Mouse (Mus musculus): ENCODE results near the gene Nradd. TPM values are rescaled to one million over a fixed set of nuclear protein-coding genes. Genes with fewer than 3 reads are reported as not detected.

Gene Nradd
- polyA plus RNA-seq, 1 experiment from 2014 or later, result 69.3 TPM

GRCm38 (mm10) chr9:110620685-110621084, 3.6 kb downstream of the Nradd start:
- DNase-seq (ENCODE audit: low read depth, low spot score) (no peak), ATAC-seq (no peak)
- in situ Hi-C loops (cut with MboI; ENCODE audit: low pct_unique_long_range_greater_than_20kb), result loop anchor here (10.0 kb wide), 1 partner anchor 186 kb away; no protein-coding TSS in a partner anchor
- no peaks in the 10 kb centered on the region for H3K27me3 ChIP-seq
- TF ChIP-seq CTCF (IDR thresholded peaks at IDR 0.05), result no peak
- ChIA-PET POLR2A (interaction anchor here (1.1 kb wide), 1 partner anchor 44 kb away, joined by 3 read pairs; no protein-coding TSS in a partner anchor), CTCF (no interaction called here)

- DNase-seq (ENCODE audit: low read depth, low spot score), result no peak
These were observed 4.1 kb downstream of the Nradd start for GRCm38 (mm10) chr9:110620180-110620579.

GRCm38 (mm10) chr9:110617081-110617480, 7.2 kb downstream of the Nradd start:
- ChIA-PET CTCF (no interaction called here), POLR2A (interaction anchor here (0.8 kb wide), 1 partner anchor 10 kb away, joined by 3 read pairs; no protein-coding TSS in a partner anchor)
- DNase-seq (ENCODE audit: low read depth, low spot score) (no peak), ATAC-seq (no peak)
- no peak for TF ChIP-seq CTCF (IDR thresholded peaks at IDR 0.05)
- no peaks in the 10 kb centered on the region for H3K27me3 ChIP-seq
- in situ Hi-C loops (cut with MboI; ENCODE audit: low pct_unique_long_range_greater_than_20kb), result no loop called here

More at GRCm38 (mm10) chr9:110620180-110620579, 4.1 kb downstream of the Nradd start:
- POLR2A ChIA-PET, result interaction anchor here (1.1 kb wide), 1 partner anchor 43 kb away, joined by 3 read pairs; no protein-coding TSS in a partner anchor
- CTCF ChIA-PET, result no interaction called here
- TF ChIP-seq CTCF (IDR thresholded peaks at IDR 0.05), result no peak
- in situ Hi-C loops (cut with MboI; ENCODE audit: low pct_unique_long_range_greater_than_20kb), result loop anchor here (10.0 kb wide), 1 partner anchor 185 kb away; no protein-coding TSS in a partner anchor
- ATAC-seq, result no peak
- H3K27me3 ChIP-seq, result no peaks in the 10 kb centered on the region

GRCm38 (mm10) chr9:110611471-110611870, 12.8 kb downstream of the Nradd start:
- DNase-seq (ENCODE audit: low read depth, low spot score) (no peak), ATAC-seq (no peak)
- CTCF ChIA-PET, result no interaction called here

GRCm38 (mm10) chr9:110583521-110583920, 40.7 kb downstream of the Nradd start:
- no peak for DNase-seq (ENCODE audit: low read depth, low spot score)
- in situ Hi-C loops (cut with MboI; ENCODE audit: low pct_unique_long_range_greater_than_20kb), result no loop called here
- ATAC-seq, result no peak
- POLR2A ChIA-PET, result no interaction called here
- CTCF ChIA-PET, result interaction anchor here (0.8 to 1.6 kb wide), 4 partner anchors 9 to 28 kb away, joined by 3 read pairs; no protein-coding TSS in a partner anchor
- TF ChIP-seq CTCF (IDR thresholded peaks at IDR 0.05), result no peak
- no peaks in the 10 kb centered on the region for H3K27me3 ChIP-seq

More at GRCm38 (mm10) chr9:110611471-110611870, 12.8 kb downstream of the Nradd start:
- POLR2A ChIA-PET, result interaction anchor here (0.7 to 0.9 kb wide), 2 partner anchors 242 to 266 kb away, joined by 4 to 6 read pairs; no protein-coding TSS in a partner anchor
- H3K27me3 ChIP-seq, result no peaks in the 10 kb centered on the region
- no peak for TF ChIP-seq CTCF (IDR thresholded peaks at IDR 0.05)
- in situ Hi-C loops (cut with MboI; ENCODE audit: low pct_unique_long_range_greater_than_20kb), result no loop called here

- CTCF ChIA-PET, result interaction anchor here (1.0 kb wide), 1 partner anchor 10 kb away, joined by 3 read pairs; no protein-coding TSS in a partner anchor
- POLR2A ChIA-PET, result no interaction called here
- DNase-seq (ENCODE audit: low read depth, low spot score) (no peak), ATAC-seq (no peak)
- no peak for TF ChIP-seq CTCF (IDR thresholded peaks at IDR 0.05)
- H3K27me3 ChIP-seq, result no peaks in the 10 kb centered on the region
- in situ Hi-C loops (cut with MboI; ENCODE audit: low pct_unique_long_range_greater_than_20kb), result no loop called here
These were observed 42.1 kb downstream of the Nradd start for GRCm38 (mm10) chr9:110582161-110582560.

Other genes starting within 250 kb of the Nradd start
- 107 TPM for gene Ptpn23, start 216.2 kb downstream of the Nradd start, polyA plus RNA-seq (2021)
- not detected for gene Ngp, start 204.7 kb downstream of the Nradd start, polyA plus RNA-seq (2021)
- gene Klhl18, start 147.8 kb downstream of the Nradd start, polyA plus RNA-seq (2021), result 11.6 TPM
- 6.6 TPM for gene Kif9, start 147.5 kb downstream of the Nradd start, polyA plus RNA-seq (2021)
- gene Setd2, start 91.9 kb downstream of the Nradd start, polyA plus RNA-seq (2021), result 75.1 TPM
- gene Nbeal2, start 29.7 kb upstream of the Nradd start, polyA plus RNA-seq (2021), result 20.0 TPM
- 88.1 TPM for gene Ccdc12, start 32.1 kb upstream of the Nradd start, polyA plus RNA-seq (2021)
- 0.19 TPM for gene Myl3, start 117.4 kb upstream of the Nradd start, polyA plus RNA-seq (2021)
- 9.9 TPM for gene Pth1r, start 122.7 kb upstream of the Nradd start, polyA plus RNA-seq (2021)
- gene Prss42, start 173.7 kb upstream of the Nradd start, polyA plus RNA-seq (2021), result not detected
- not detected for gene Prss44, start 189.5 kb upstream of the Nradd start, polyA plus RNA-seq (2021)
- gene Prss43, start 202.2 kb upstream of the Nradd start, polyA plus RNA-seq (2021), result not detected
- gene Prss45, start 210.1 kb upstream of the Nradd start, polyA plus RNA-seq (2021), result not detected
- gene Prss46, start 220.1 kb upstream of the Nradd start, polyA plus RNA-seq (2021), result 2.4 TPM
- gene Prss50, start 233.5 kb upstream of the Nradd start, polyA plus RNA-seq (2021), result 0.13 TPM

Data from Patski (cell line).